Mouse (Mus musculus) CH12.LX (cell line): Measurements from ENCODE around the gene 4931440F15Rik. TPM values are rescaled to one million over a fixed set of nuclear protein-coding genes. Genes with fewer than 3 reads are reported as not detected.

Experiments used
- DNase-seq: peaks from one replicate; pipeline ENCODE4 v3.0.0-alpha.2; 2013; ENCODE audit errors: extremely low read depth
- H3K27ac ChIP-seq: 2 replicates; pipeline ENCODE4 v1.5.1; 2012; ENCODE audit warnings: low read depth, mild to moderate bottlenecking, control low read depth, moderate library complexity; ENCODE audit not compliant: insufficient read depth
- H3K27me3 ChIP-seq: replicated peaks from 2 replicates; pipeline ENCODE3; 2012; ENCODE audit warnings: inconsistent platforms
- H3K36me3 ChIP-seq, 2 experiments: replicated peaks in 1 of 2; 2 replicates each; pipeline versions ENCODE3 to v1.6.1; 2012; ENCODE audit warnings: inconsistent platforms in 1 of 2, low read length in 1 of 2, mild to moderate bottlenecking in 1 of 2, mixed read lengths in 1 of 2, moderate library complexity in 1 of 2; ENCODE audit not compliant: control insufficient read depth in 1 of 2, insufficient read depth in 1 of 2
- H3K4me1 ChIP-seq, 2 experiments: 2 replicates each; pipeline ENCODE4 v1.6.1; 2012; ENCODE audit warnings: inconsistent platforms in 1 of 2, moderate library complexity in 1 of 2; ENCODE audit not compliant: insufficient read depth in 2 of 2, control insufficient read depth in 1 of 2
- H3K4me2 ChIP-seq: 2 replicates; pipeline ENCODE4 v1.6.1; 2012; ENCODE audit warnings: low read depth, mild to moderate bottlenecking, control low read depth; ENCODE audit not compliant: poor library complexity, insufficient read depth, severe bottlenecking
- H3K4me3 ChIP-seq, 3 experiments: fragments of 150-350 bp in 1 of 3; sonication (generic) in 1 of 3; replicated peaks in 1 of 3; 2 replicates each; pipeline versions ENCODE3 to v1.5.1; 2011 to 2012; ENCODE audit warnings: low read depth in 2 of 3, low read length in 2 of 3, mild to moderate bottlenecking in 2 of 3, moderate library complexity in 2 of 3, control low read depth in 1 of 3, improper control_type of control experiment in 1 of 3, inconsistent platforms in 1 of 3, mixed read lengths in 1 of 3; ENCODE audit not compliant: poor library complexity in 1 of 3
- H3K79me2 ChIP-seq: replicated peaks from 2 replicates; pipeline ENCODE4 v1.6.1; 2012; ENCODE audit warnings: mild to moderate bottlenecking, moderate library complexity; ENCODE audit not compliant: control insufficient read depth, poor library complexity, insufficient read depth, severe bottlenecking; ENCODE audit errors: extremely low read depth
- H3K9ac ChIP-seq: 2 replicates; pipeline ENCODE4 v1.6.1; 2012; ENCODE audit warnings: low read depth, mild to moderate bottlenecking, control low read depth, moderate library complexity; ENCODE audit not compliant: insufficient read depth
- H3K9me3 ChIP-seq: replicated peaks from 2 replicates; pipeline ENCODE3; 2012; ENCODE audit warnings: low read length, inconsistent platforms, mixed read lengths
- BHLHE40 ChIP-seq: IDR thresholded peaks from 2 replicates; pipeline ENCODE4 v1.6.1; 2011; ENCODE audit warnings: mild to moderate bottlenecking, low read depth, low read length, improper control_type of control experiment
- CHD1 ChIP-seq: IDR thresholded peaks from 2 replicates; pipeline ENCODE4 v1.6.1; 2012; ENCODE audit warnings: low read depth, low read length, improper control_type of control experiment, inconsistent platforms
- CTCF ChIP-seq, 2 experiments: IDR thresholded peaks in 1 of 2; conservative IDR thresholded peaks in 1 of 2; 2 replicates each; pipeline ENCODE4 v1.5.1; 2011 to 2012; ENCODE audit warnings: low read depth in 2 of 2, low read length in 2 of 2, improper control_type of control experiment in 1 of 2, inconsistent platforms in 1 of 2, mild to moderate bottlenecking in 1 of 2, moderate library complexity in 1 of 2
- ELF1 ChIP-seq: IDR thresholded peaks from 2 replicates; pipeline ENCODE4 v1.6.1; 2014; ENCODE audit warnings: low read depth, mild to moderate bottlenecking, inconsistent platforms, low read length, improper control_type of control experiment
- EP300 ChIP-seq: IDR thresholded peaks from 2 replicates; pipeline ENCODE4 v1.6.1; 2011; ENCODE audit warnings: low read length, improper control_type of control experiment
- ETS1 ChIP-seq: conservative IDR thresholded peaks from 2 replicates; pipeline ENCODE4 v1.6.1; 2012; ENCODE audit warnings: low read depth, mild to moderate bottlenecking, inconsistent platforms, low read length, improper control_type of control experiment, moderate library complexity
- GABPA ChIP-seq: IDR thresholded peaks from 2 replicates; pipeline ENCODE4 v1.6.1; 2012; ENCODE audit warnings: low read depth, low read length, improper control_type of control experiment, inconsistent platforms; ENCODE audit not compliant: insufficient replicate concordance
- HCFC1 ChIP-seq: IDR thresholded peaks from 2 replicates; pipeline ENCODE4 v1.6.1; 2012; ENCODE audit warnings: low read depth, mild to moderate bottlenecking, inconsistent platforms, low read length, improper control_type of control experiment
- IRF4 ChIP-seq: IDR thresholded peaks from 2 replicates; pipeline ENCODE4 v1.6.1; 2014; ENCODE audit warnings: low read depth, mild to moderate bottlenecking, inconsistent platforms, low read length, improper control_type of control experiment
- JUN ChIP-seq: IDR thresholded peaks from 2 replicates; pipeline ENCODE4 v1.6.1; 2011; ENCODE audit warnings: low read depth, mild to moderate bottlenecking, low read length, improper control_type of control experiment, moderate library complexity; ENCODE audit not compliant: insufficient read depth
- JUND ChIP-seq: conservative IDR thresholded peaks from 2 replicates; pipeline ENCODE4 v1.6.1; 2011; ENCODE audit warnings: low read depth, low read length, improper control_type of control experiment
- KAT2A ChIP-seq: IDR thresholded peaks from 2 replicates; pipeline ENCODE4 v1.6.1; 2012; ENCODE audit warnings: low read length, improper control_type of control experiment, inconsistent platforms; ENCODE audit not compliant: insufficient replicate concordance
- MAFK ChIP-seq: IDR thresholded peaks from 2 replicates; pipeline ENCODE4 v1.6.1; 2011; ENCODE audit warnings: low read length, improper control_type of control experiment; ENCODE audit not compliant: insufficient replicate concordance
- MAX ChIP-seq: IDR thresholded peaks from 2 replicates; pipeline ENCODE4 v1.6.1; 2011; ENCODE audit warnings: low read length, improper control_type of control experiment
- MEF2A ChIP-seq: IDR thresholded peaks from 2 replicates; pipeline ENCODE4 v1.6.1; 2014; ENCODE audit warnings: low read depth, mild to moderate bottlenecking, inconsistent platforms, low read length, improper control_type of control experiment, borderline replicate concordance
- MXI1 ChIP-seq: IDR thresholded peaks from 2 replicates; pipeline ENCODE4 v1.6.1; 2011; ENCODE audit warnings: mild to moderate bottlenecking, low read depth, low read length, improper control_type of control experiment
- MYC ChIP-seq: IDR thresholded peaks from 2 replicates; pipeline ENCODE4 v1.6.1; 2011; ENCODE audit warnings: low read depth, mild to moderate bottlenecking, improper control_type of control experiment, low read length
- NELFE ChIP-seq: IDR thresholded peaks from 2 replicates; pipeline ENCODE4 v1.6.1; 2011; ENCODE audit warnings: low read depth, low read length, improper control_type of control experiment
- NRF1 ChIP-seq: IDR thresholded peaks from 2 replicates; pipeline ENCODE4 v1.6.1; 2014; ENCODE audit warnings: low read depth, mild to moderate bottlenecking, inconsistent platforms, low read length, improper control_type of control experiment, moderate library complexity
- PAX5 ChIP-seq: IDR thresholded peaks from 2 replicates; pipeline ENCODE4 v1.6.1; 2012; ENCODE audit warnings: low read length, inconsistent platforms, mixed read lengths
- POLR2AphosphoS2 ChIP-seq: IDR thresholded peaks from 2 replicates; pipeline ENCODE4 v1.6.1; 2011; ENCODE audit warnings: low read depth, low read length, improper control_type of control experiment
- RAD21 ChIP-seq: IDR thresholded peaks from 2 replicates; pipeline ENCODE4 v1.6.1; 2011; ENCODE audit warnings: low read depth, mild to moderate bottlenecking, low read length, improper control_type of control experiment, moderate library complexity
- SIN3A ChIP-seq: IDR thresholded peaks from 2 replicates; pipeline ENCODE4 v1.6.1; 2012; ENCODE audit warnings: low read length, improper control_type of control experiment, inconsistent platforms
- SMC3 ChIP-seq: IDR thresholded peaks from 2 replicates; pipeline ENCODE4 v1.6.1; 2011; ENCODE audit warnings: low read depth, low read length, improper control_type of control experiment
- TCF12 ChIP-seq: IDR thresholded peaks from 2 replicates; pipeline ENCODE4 v1.6.1; 2014; ENCODE audit warnings: low read depth, mild to moderate bottlenecking, inconsistent platforms, low read length, improper control_type of control experiment
- USF1 ChIP-seq: IDR thresholded peaks from 2 replicates; pipeline ENCODE4 v1.6.1; 2014; ENCODE audit warnings: low read depth, mild to moderate bottlenecking, inconsistent platforms, low read length, improper control_type of control experiment
- USF2 ChIP-seq: conservative IDR thresholded peaks from 2 replicates; pipeline ENCODE4 v1.6.1; 2011; ENCODE audit warnings: low read depth, low read length, improper control_type of control experiment
- ZC3H11A ChIP-seq: IDR thresholded peaks from 2 replicates; pipeline ENCODE4 v1.6.1; 2012; ENCODE audit warnings: low read depth, mild to moderate bottlenecking, inconsistent platforms, low read length, improper control_type of control experiment
- ZNF384 ChIP-seq: IDR thresholded peaks from 2 replicates; pipeline ENCODE4 v1.6.1; 2012; ENCODE audit warnings: low read depth, low read length, improper control_type of control experiment, inconsistent platforms
- dilution Hi-C: fragments of 300-500 bp; cut with MboI; formaldehyde crosslinking; loops from 2 replicates; pipeline ENCODE4 v1.14.3; 2020; ENCODE audit warnings: low sequenced_read_pairs; ENCODE audit not compliant: extremely low pct_unique_long_range_greater_than_20kb, extremely low pct_ligation_motif_present
- in situ Hi-C: fragments of 300-500 bp; cut with MboI; formaldehyde crosslinking; loops from 3 replicates; pipeline ENCODE4 v1.14.3; 2019; ENCODE audit warnings: low sequenced_read_pairs, low pct_ligation_motif_present, low pct_unique_long_range_greater_than_20kb, mixed read lengths
- polyA plus RNA-seq: library from polyadenylated mRNA; unstranded; fragments of >175 nt; gene quantifications from 2 replicates; pipeline ENCODE4 v1.2.1, GENCODE M21; 2012; ENCODE audit warnings: low read depth; ENCODE audit not compliant: insufficient read length
- total RNA-seq, 2 experiments: library from RNA; depleted of rRNA; stranded (reverse); fragments of 300-350 nt in 1 of 2; fragments of >200 nt in 1 of 2; gene quantifications; 2 replicates each; pipeline ENCODE4 v1.2.3; 2012 to 2014

Gene 4931440F15Rik
- total and polyA plus RNA-seq, 3 experiments: not detected

DNA sequence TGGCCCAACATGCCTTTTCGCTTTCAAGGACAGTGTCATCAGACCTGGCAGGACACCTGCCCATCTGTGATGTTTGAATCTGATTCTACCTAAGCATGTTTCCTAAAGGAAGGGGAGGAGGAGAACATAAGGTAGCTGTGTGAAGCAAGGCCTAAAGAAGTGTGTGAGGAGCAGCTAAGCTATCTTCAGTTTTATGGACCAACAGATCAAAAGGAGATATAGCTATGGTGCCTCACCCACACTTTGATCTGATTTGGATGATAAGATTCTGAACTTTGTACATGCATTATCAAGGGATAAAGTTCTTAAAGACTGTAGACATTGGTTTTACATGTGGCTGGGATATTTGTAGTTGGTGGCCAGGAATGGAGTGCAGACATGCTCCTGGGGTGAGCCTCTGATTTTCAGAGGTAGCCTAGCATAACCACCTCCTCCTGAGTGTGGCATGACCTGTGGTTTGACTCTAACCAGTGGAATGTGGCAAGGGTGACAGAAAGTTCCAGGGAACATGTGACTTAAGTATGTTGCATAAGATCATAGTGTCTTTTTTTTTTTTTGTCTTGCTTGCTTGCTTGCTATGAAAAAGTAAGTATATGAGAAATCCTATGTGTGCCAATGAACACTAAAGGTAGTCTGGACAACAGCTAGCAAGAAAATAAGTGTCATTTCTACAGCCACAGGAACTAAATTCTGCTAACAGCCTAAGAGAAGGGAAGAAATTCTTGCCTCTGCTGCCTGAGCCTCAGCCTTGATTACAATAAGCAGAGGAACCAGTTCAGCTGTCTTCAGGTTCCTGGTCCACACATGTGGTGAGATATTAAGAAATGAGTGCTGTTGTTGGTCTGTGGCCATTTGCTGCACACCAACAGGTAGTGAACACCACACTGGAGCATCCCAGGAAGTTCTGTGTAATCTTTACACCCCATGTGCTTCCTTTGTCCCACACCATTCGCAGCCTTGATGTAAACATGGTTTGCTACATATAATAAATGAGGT is 23.7 kb downstream of the 4931440F15Rik start:
- no peak for TF ChIP-seq MAFK
- TF ChIP-seq USF2: no peak
- TF ChIP-seq JUND: no peak
- TF ChIP-seq SIN3A: no peak
- TF ChIP-seq NELFE: no peak
- TF ChIP-seq BHLHE40: peak; percentile 71
- no peak for TF ChIP-seq GABPA
- TF ChIP-seq KAT2A: no peak
- TF ChIP-seq ZNF384: peak; percentile 74
- peak; percentile 52 for TF ChIP-seq ETS1
- TF ChIP-seq CHD1: no peak
- TF ChIP-seq JUN: no peak
- no peak for TF ChIP-seq ELF1
- TF ChIP-seq EP300: peak; percentile 28; the same call in 1 of the 2 replicates
- no peak for TF ChIP-seq ZC3H11A
- peak; percentile 44; the same call in 1 of the 2 replicates for TF ChIP-seq MAX
- TF ChIP-seq HCFC1: no peak
- TF ChIP-seq, all 38 proteins: peak for 5
- Histone ChIP-seq H3K4me2 (no peak overlapping the region), H3K4me3 (no peak overlapping the region), H3K9me3 (no peaks in the 10 kb centered on the region), H3K36me3 (no peaks in the 10 kb centered on the region), H3K27me3 (no peaks in the 10 kb centered on the region), H3K9ac (no peak overlapping the region), H3K4me1 (peaks cover 20 to 61% of the 10 kb centered on the region in 2 experiments), H3K79me2 (no peaks in the 10 kb centered on the region), H3K27ac (no peak overlapping the region)
- dilution Hi-C loops (no loop called here), in situ Hi-C loops (no loop called here)
- no peak for DNase-seq

DNA sequence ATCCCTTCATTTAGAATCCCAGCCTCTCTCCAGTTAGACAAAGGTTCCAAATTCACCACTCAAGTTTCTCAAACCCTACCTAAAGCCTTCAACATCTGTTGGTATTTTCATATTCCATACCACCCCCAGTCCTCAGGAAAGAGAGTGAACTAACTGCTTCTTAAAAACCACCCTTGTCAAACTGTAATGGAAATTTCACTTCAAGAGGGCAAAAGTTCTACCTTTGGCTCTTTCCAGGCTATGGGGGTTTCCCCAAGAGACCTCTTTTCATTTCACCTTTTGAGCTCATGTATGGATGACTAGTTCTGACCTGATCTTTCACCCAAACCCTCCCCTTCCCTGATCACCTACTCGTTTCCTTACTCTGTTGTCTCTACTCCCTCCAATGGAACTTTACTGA is 25.6 kb downstream of the 4931440F15Rik start:
- in situ Hi-C loops (no loop called here), dilution Hi-C loops (no loop called here)
- Histone ChIP-seq H3K9ac (no peak overlapping the region), H3K27me3 (no peaks in the 10 kb centered on the region), H3K27ac (0 out of 2 replicates have a peak overlapping the region, but pooled peaks have one; percentile 44), H3K4me3 (peak overlapping the region in 1 of 3 experiments; percentile 16), H3K9me3 (no peaks in the 10 kb centered on the region), H3K4me2 (peak overlapping the region; percentile 26; the same call in 1 of the 2 replicates), H3K36me3 (no peaks in the 10 kb centered on the region), H3K79me2 (no peaks in the 10 kb centered on the region), H3K4me1 (peaks cover 24 to 65% of the 10 kb centered on the region in 2 experiments)
- peak; percentile 82 for DNase-seq
- TF ChIP-seq PAX5: no peak
- peak; percentile 74; the same call in 1 of the 2 replicates for TF ChIP-seq IRF4
- no peak for TF ChIP-seq MYC
- TF ChIP-seq SMC3: no peak
- peak; percentile 90 for TF ChIP-seq ETS1
- no peak for TF ChIP-seq POLR2AphosphoS2
- no peak for TF ChIP-seq MXI1
- peak; percentile 88; the same call in 1 of the 2 replicates for TF ChIP-seq MEF2A
- TF ChIP-seq KAT2A: no peak
- no peak for TF ChIP-seq NRF1
- TF ChIP-seq TCF12: 0 out of 2 replicates have a peak, but pooled peaks have one; percentile 29
- TF ChIP-seq CTCF (conservative IDR thresholded peaks at IDR 0.05 in 1 of 2, IDR thresholded peaks at IDR 0.05 in 1 of 2; ENCODE audit: low read depth in 2 of 2, low read length in 2 of 2): no peak
- TF ChIP-seq CHD1: no peak
- TF ChIP-seq SIN3A: no peak
- TF ChIP-seq MAX: no peak; the same call in 1 of the 2 replicates
- TF ChIP-seq JUN: 0 out of 2 replicates have a peak, but pooled peaks have one; percentile 1
- no peak for TF ChIP-seq USF2
- TF ChIP-seq RAD21: no peak
- no peak for TF ChIP-seq JUND
- TF ChIP-seq EP300: peak; percentile 93
- TF ChIP-seq USF1: no peak
